Mouse (Mus musculus): ENCODE results near the gene Slc44a4. TPM values are rescaled to one million over a fixed set of nuclear protein-coding genes. Genes with fewer than 3 reads are reported as not detected.

Gene Slc44a4
- polyA plus RNA-seq, 1 experiment from 2014 or later, result 0.69 TPM

- Histone ChIP-seq H3K27me3 (no peaks in the 10 kb centered on the region), H3K9ac (no peak overlapping the region), H3K4me3 (replicated peaks) (no peak overlapping the region), H3K9me3 (replicated peaks) (no peaks in the 10 kb centered on the region), H3K4me1 (peaks cover 14% of the 10 kb centered on the region), H3K36me3 (no peaks in the 10 kb centered on the region), H3K4me2 (replicated peaks) (no peak overlapping the region), H3K27ac (replicated peaks) (no peak overlapping the region)
- no peak for ATAC-seq (ENCODE audit: insufficient number of reproducible peaks, low FRiP score, low TSS enrichment, low read depth)
- 50% methylated on average over 4 of the region's 4 CpGs for WGBS
Measured at GRCm38 (mm10) chr17:34928841-34929240, 14.6 kb downstream of the Slc44a4 start.

GRCm38 (mm10) chr17:34931061-34931734, 16.9 kb downstream of the Slc44a4 start, which contains the start of gene Neu1:
Neu1 (plus strand) TSS chr17:34931253.
- H3K9ac ChIP-seq, result peak within 1 kb of the TSS; percentile 69
- H3K36me3 ChIP-seq, result 0 out of 2 replicates have a peak, but pooled peaks cover 7% of the 10 kb centered on the region
- H3K4me2 ChIP-seq (replicated peaks), result peak within 1 kb of the TSS; percentile 94
- ATAC-seq (ENCODE audit: insufficient number of reproducible peaks, low FRiP score, low TSS enrichment, low read depth), result peak; percentile 95
- H3K27me3 ChIP-seq, result no peaks in the 10 kb centered on the region
- under 1% methylated on average over 38 of the region's 38 CpGs for WGBS
- peak within 1 kb of the TSS; percentile 48; the same call in 1 of the 2 replicates for H3K27ac ChIP-seq (replicated peaks)
- H3K4me1 ChIP-seq, result peaks cover 24% of the 10 kb centered on the region
- H3K4me3 ChIP-seq (replicated peaks), result peak within 1 kb of the TSS; percentile 84
- no peaks in the 10 kb centered on the region for H3K9me3 ChIP-seq (replicated peaks)

- Histone ChIP-seq H3K27ac (replicated peaks) (no peak overlapping the region), H3K36me3 (0 out of 2 replicates have a peak, but pooled peaks cover 7% of the 10 kb centered on the region), H3K4me3 (replicated peaks) (peak overlapping the region; percentile 84), H3K4me1 (peaks cover 24% of the 10 kb centered on the region), H3K9ac (peak overlapping the region; percentile 69), H3K4me2 (replicated peaks) (peak overlapping the region; percentile 94), H3K27me3 (no peaks in the 10 kb centered on the region), H3K9me3 (replicated peaks) (no peaks in the 10 kb centered on the region)
- no peak for ATAC-seq (ENCODE audit: insufficient number of reproducible peaks, low FRiP score, low TSS enrichment, low read depth)
- WGBS, result 14% methylated on average over 14 of the region's 14 CpGs
Measured at GRCm38 (mm10) chr17:34931735-34932098, 17.5 kb downstream of the Slc44a4 start.

DNA sequence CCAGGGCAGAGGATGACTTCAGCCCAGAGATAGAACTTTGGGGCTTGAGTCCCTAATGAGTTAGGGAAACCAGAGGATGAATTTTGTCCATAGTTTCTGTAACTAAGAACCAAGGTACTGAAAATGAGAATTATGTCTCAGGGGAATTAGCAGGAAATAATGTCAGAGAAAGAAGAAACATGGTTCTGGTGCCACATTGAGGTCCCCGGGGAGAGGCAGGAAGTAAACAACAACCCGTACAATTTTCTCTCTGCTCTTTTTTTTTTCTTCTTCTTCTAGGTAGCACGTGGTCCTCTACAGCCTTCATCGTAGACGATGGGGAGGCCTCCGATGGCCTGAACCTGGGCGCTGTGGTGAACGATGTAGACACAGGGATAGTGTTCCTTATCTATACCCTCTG, 18.0 kb downstream of the Slc44a4 start:
- ATAC-seq (ENCODE audit: insufficient number of reproducible peaks, low FRiP score, low TSS enrichment, low read depth), result no peak
- Histone ChIP-seq H3K4me2 (replicated peaks) (peak overlapping the region; percentile 94), H3K36me3 (0 out of 2 replicates have a peak, but pooled peaks cover 7% of the 10 kb centered on the region), H3K27ac (replicated peaks) (no peak overlapping the region), H3K9ac (peak overlapping the region; percentile 69; the same call in 1 of the 2 replicates), H3K9me3 (replicated peaks) (no peaks in the 10 kb centered on the region), H3K4me3 (replicated peaks) (peak overlapping the region; percentile 84), H3K4me1 (peaks cover 24% of the 10 kb centered on the region), H3K27me3 (no peaks in the 10 kb centered on the region)
- 85% methylated on average over 8 of the region's 8 CpGs for WGBS

- Histone ChIP-seq H3K4me3 (replicated peaks) (no peak overlapping the region), H3K27ac (replicated peaks) (no peak overlapping the region), H3K9ac (no peak overlapping the region), H3K36me3 (0 out of 2 replicates have a peak, but pooled peaks cover 7% of the 10 kb centered on the region), H3K4me1 (peaks cover 24% of the 10 kb centered on the region), H3K27me3 (no peaks in the 10 kb centered on the region), H3K4me2 (replicated peaks) (no peak overlapping the region), H3K9me3 (replicated peaks) (no peaks in the 10 kb centered on the region)
- no peak for ATAC-seq (ENCODE audit: insufficient number of reproducible peaks, low FRiP score, low TSS enrichment, low read depth)
- WGBS, result 46% methylated on average over 24 of the region's 24 CpGs
Measured at GRCm38 (mm10) chr17:34934031-34934430, 19.8 kb downstream of the Slc44a4 start.

DNA sequence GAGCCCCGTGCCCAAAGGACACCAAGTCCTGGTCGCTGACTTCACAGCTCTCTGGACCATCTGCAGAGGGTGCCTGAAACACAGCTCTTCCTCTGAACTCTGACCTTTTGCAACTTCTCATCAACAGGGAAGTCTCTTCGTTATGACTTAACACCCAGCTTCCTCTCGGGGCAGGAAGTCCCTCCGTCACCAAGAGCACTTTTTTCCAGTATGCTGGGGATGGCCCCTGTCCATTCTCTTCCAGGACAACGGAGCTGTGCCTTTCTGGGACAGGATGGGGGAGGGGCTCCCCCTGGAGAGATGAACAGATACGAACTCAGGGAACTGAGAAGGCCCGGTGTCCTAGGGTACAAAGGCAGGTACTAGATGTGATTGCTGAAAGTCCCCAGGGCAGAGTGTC, 20.6 kb downstream of the Slc44a4 start:
- Histone ChIP-seq H3K4me1 (peaks cover 24% of the 10 kb centered on the region), H3K36me3 (0 out of 2 replicates have a peak, but pooled peaks cover 7% of the 10 kb centered on the region), H3K4me2 (replicated peaks) (no peak overlapping the region), H3K9me3 (replicated peaks) (no peaks in the 10 kb centered on the region), H3K4me3 (replicated peaks) (no peak overlapping the region), H3K9ac (no peak overlapping the region), H3K27me3 (no peaks in the 10 kb centered on the region), H3K27ac (replicated peaks) (no peak overlapping the region)
- WGBS, result 32% methylated on average over 8 of the region's 8 CpGs
- ATAC-seq (ENCODE audit: insufficient number of reproducible peaks, low FRiP score, low TSS enrichment, low read depth), result no peak

GRCm38 (mm10) chr17:34937960-34938505, 23.8 kb downstream of the Slc44a4 start:
- 76% methylated on average over 6 of the region's 6 CpGs for WGBS
- Histone ChIP-seq H3K9me3 (replicated peaks) (no peaks in the 10 kb centered on the region), H3K9ac (no peak overlapping the region), H3K27me3 (no peaks in the 10 kb centered on the region), H3K4me3 (replicated peaks) (no peak overlapping the region), H3K4me2 (replicated peaks) (no peak overlapping the region), H3K36me3 (0 out of 2 replicates have a peak, but pooled peaks cover 7% of the 10 kb centered on the region), H3K4me1 (peaks cover 17% of the 10 kb centered on the region), H3K27ac (replicated peaks) (no peak overlapping the region)
- no peak for ATAC-seq (ENCODE audit: insufficient number of reproducible peaks, low FRiP score, low TSS enrichment, low read depth)

- Histone ChIP-seq H3K9me3 (replicated peaks) (no peaks in the 10 kb centered on the region), H3K27me3 (no peaks in the 10 kb centered on the region), H3K4me2 (replicated peaks) (peak overlapping the region; percentile 46), H3K4me3 (replicated peaks) (peak overlapping the region; percentile 25), H3K4me1 (peaks cover 18% of the 10 kb centered on the region), H3K27ac (replicated peaks) (no peak overlapping the region), H3K9ac (peak overlapping the region; percentile 7; the same call in 1 of the 2 replicates), H3K36me3 (no peaks in the 10 kb centered on the region)
- WGBS, result 7% methylated on average over 15 of the region's 15 CpGs
- no peak for ATAC-seq (ENCODE audit: insufficient number of reproducible peaks, low FRiP score, low TSS enrichment, low read depth)
Measured at GRCm38 (mm10) chr17:34941344-34942041, 27.2 kb downstream of the Slc44a4 start.

DNA sequence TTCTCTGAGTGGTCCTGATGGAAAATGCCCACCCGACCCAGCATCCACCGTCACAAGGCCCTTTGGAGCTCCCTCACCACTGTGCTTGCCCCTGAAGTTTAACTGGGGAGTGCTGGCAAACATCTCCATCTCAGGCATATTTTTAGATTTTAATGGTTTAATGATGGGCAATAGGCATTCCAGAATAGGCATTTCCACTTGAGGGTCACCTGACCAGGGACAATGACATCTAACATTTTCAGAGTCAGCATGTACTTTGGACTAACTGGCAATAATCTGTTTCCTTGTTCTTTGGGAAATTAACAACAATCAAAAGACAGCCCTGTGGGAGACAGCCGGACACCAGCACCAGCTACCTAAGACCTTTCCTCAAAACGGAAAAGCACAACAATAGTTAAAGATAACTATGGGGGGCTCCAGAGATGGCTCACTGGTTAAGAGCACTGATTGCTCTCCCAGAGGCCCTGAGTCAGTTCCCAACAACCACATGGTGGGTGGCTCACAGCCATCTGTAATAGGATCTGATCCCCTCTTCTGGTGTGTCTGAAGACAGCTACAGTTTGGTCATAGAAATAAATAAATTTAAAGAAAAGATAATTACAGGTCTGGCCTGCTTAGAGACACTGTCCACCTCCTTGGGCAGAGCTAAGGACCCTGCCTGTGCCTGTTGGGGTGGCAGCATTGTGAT, 29.0 kb downstream of the Slc44a4 start:
- Histone ChIP-seq H3K4me1 (peaks cover 18% of the 10 kb centered on the region), H3K4me3 (replicated peaks) (no peak overlapping the region), H3K9me3 (replicated peaks) (no peaks in the 10 kb centered on the region), H3K4me2 (replicated peaks) (no peak overlapping the region), H3K27me3 (no peaks in the 10 kb centered on the region), H3K36me3 (no peaks in the 10 kb centered on the region), H3K9ac (no peak overlapping the region), H3K27ac (replicated peaks) (no peak overlapping the region)
- ATAC-seq (ENCODE audit: insufficient number of reproducible peaks, low FRiP score, low TSS enrichment, low read depth), result no peak
- WGBS, result 82% methylated on average over 4 of the region's 4 CpGs

DNA sequence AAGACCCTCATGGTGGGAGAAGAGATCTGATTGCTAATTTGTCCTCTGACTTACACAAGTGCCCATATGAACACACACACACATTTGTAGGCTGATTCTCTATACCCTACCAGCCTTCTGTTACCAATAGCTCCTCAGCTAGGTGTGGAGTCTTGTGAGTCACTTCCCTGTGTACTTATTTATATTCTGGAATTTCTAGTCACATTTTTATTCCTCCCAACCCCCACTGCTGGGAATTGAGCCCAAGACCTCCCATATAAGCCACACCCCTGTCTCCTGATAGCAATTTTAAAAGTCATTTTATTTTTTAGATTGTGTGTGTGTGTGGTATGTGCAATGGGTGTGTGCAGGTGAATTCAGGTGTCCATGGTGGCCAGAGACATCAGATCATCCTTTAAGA, 30.1 kb downstream of the Slc44a4 start:
- no peak overlapping the region for H3K27ac ChIP-seq (replicated peaks)
- H3K27me3 ChIP-seq, result no peaks in the 10 kb centered on the region
- ATAC-seq (ENCODE audit: insufficient number of reproducible peaks, low FRiP score, low TSS enrichment, low read depth), result no peak

More for the DNA sequence above, 30.1 kb downstream of the Slc44a4 start:
- H3K4me2 ChIP-seq (replicated peaks), result no peak overlapping the region
- no peak overlapping the region for H3K9ac ChIP-seq
- H3K36me3 ChIP-seq, result peaks cover 5% of the 10 kb centered on the region; the same call in 1 of the 2 replicates
- peaks cover 18% of the 10 kb centered on the region for H3K4me1 ChIP-seq
- H3K9me3 ChIP-seq (replicated peaks), result no peaks in the 10 kb centered on the region
- no peak overlapping the region for H3K4me3 ChIP-seq (replicated peaks)
